Mouse (Mus musculus) thymus, adult 2 months (tissue): Measurements from ENCODE around the gene Larp6. TPM values are rescaled to one million over a fixed set of nuclear protein-coding genes. Genes with fewer than 3 reads are reported as not detected.

Experiments used
- DNase-seq: peaks from one replicate; pipeline ENCODE4 v3.0.0; 2021
- H3K27ac ChIP-seq: fragments of 200-500 bp; 2 replicates; pipeline ENCODE4 v1.5.1; 2012; ENCODE audit warnings: low read length, control low read depth; ENCODE audit not compliant: control insufficient read depth, insufficient read depth
- H3K27me3 ChIP-seq: fragments of 200-500 bp; 2 replicates; pipeline ENCODE4 v1.6.1; 2012; ENCODE audit warnings: mild to moderate bottlenecking, low read length, moderate library complexity, mixed read lengths; ENCODE audit not compliant: control insufficient read depth, insufficient read depth
- H3K36me3 ChIP-seq: fragments of 200-500 bp; 2 replicates; pipeline ENCODE4 v1.6.1; 2012; ENCODE audit warnings: mild to moderate bottlenecking, low read length, moderate library complexity; ENCODE audit not compliant: control insufficient read depth, insufficient read depth
- H3K4me1 ChIP-seq: fragments of 200-500 bp; replicated peaks from 2 replicates; pipeline ENCODE4 v1.6.1; 2012; ENCODE audit warnings: low read length; ENCODE audit not compliant: control insufficient read depth, insufficient read depth
- H3K4me3 ChIP-seq: fragments of 200-500 bp; 2 replicates; pipeline ENCODE4 v1.5.1; 2012; ENCODE audit warnings: mild to moderate bottlenecking, low read length, control low read depth, moderate library complexity; ENCODE audit not compliant: control insufficient read depth, insufficient read depth
- CTCF ChIP-seq: fragments of 200-500 bp; IDR thresholded peaks from 2 replicates; pipeline ENCODE4 v1.5.1; 2012; ENCODE audit warnings: mild to moderate bottlenecking, control low read depth, low read length, moderate library complexity, borderline replicate concordance; ENCODE audit not compliant: control insufficient read depth, poor library complexity, insufficient read depth; ENCODE audit errors: extremely low read depth
- POLR2A ChIP-seq: fragments of 200-500 bp; IDR thresholded peaks from 2 replicates; pipeline ENCODE4 v1.6.1; 2012; ENCODE audit warnings: mild to moderate bottlenecking, low read length, control low read depth, moderate library complexity; ENCODE audit not compliant: control insufficient read depth, poor library complexity, insufficient read depth; ENCODE audit errors: extremely low read depth
- WGBS: fragments of 180-500 bp; shearing (Covaris S2); methylation state at CpG from one replicate; pipeline ENCODE4 v1.1.7; 2018; 5-methylcytosine and 5-hydroxymethylcytosine counted together
- polyA plus RNA-seq: library from polyadenylated mRNA; depleted of rRNA; stranded (reverse); fragments of >200 nt; gene quantifications from 2 replicates; pipeline ENCODE4 v1.2.3, GENCODE M21; 2012

Gene Larp6
- polyA plus RNA-seq, 1 experiment = 1.4 TPM

- WGBS = 94% methylated on average over 6 of the region's 6 CpGs
Observed at GRCm38 (mm10) chr9:60714191-60714590, 1.4 kb downstream of the Larp6 start.

GRCm38 (mm10) chr9:60715271-60715670 lies 2.5 kb downstream of the Larp6 start:
- WGBS = 99% methylated on average over 4 of the region's 4 CpGs
- Histone ChIP-seq H3K4me1 (peaks cover 3% of the 10 kb centered on the region), H3K27me3 (peaks cover 9% of the 10 kb centered on the region; the same call in 1 of the 2 replicates), H3K4me3 (no peak overlapping the region), H3K27ac (no peak overlapping the region), H3K36me3 (no peaks in the 10 kb centered on the region)
- TF ChIP-seq POLR2A (no peak), CTCF (no peak)
- no peak for DNase-seq

More at GRCm38 (mm10) chr9:60714191-60714590, 1.4 kb downstream of the Larp6 start:
- Histone ChIP-seq H3K27me3 (peaks cover 9% of the 10 kb centered on the region; the same call in 1 of the 2 replicates), H3K4me3 (no peak overlapping the region), H3K4me1 (peaks cover 3% of the 10 kb centered on the region), H3K27ac (no peak overlapping the region), H3K36me3 (no peaks in the 10 kb centered on the region)
- DNase-seq = no peak
- no peak for TF ChIP-seq POLR2A
- no peak for TF ChIP-seq CTCF

- DNase-seq = no peak
- no peak overlapping the region for H3K4me3 ChIP-seq
- H3K36me3 ChIP-seq = no peaks in the 10 kb centered on the region
- H3K27me3 ChIP-seq = peaks cover 9% of the 10 kb centered on the region; the same call in 1 of the 2 replicates
- no peak overlapping the region for H3K27ac ChIP-seq
- no peak for TF ChIP-seq CTCF
- TF ChIP-seq POLR2A = no peak
- 63% methylated on average over 5 of the region's 5 CpGs for WGBS
- peaks cover 3% of the 10 kb centered on the region for H3K4me1 ChIP-seq
Observed at GRCm38 (mm10) chr9:60715828-60716227, 3.0 kb downstream of the Larp6 start.

DNA sequence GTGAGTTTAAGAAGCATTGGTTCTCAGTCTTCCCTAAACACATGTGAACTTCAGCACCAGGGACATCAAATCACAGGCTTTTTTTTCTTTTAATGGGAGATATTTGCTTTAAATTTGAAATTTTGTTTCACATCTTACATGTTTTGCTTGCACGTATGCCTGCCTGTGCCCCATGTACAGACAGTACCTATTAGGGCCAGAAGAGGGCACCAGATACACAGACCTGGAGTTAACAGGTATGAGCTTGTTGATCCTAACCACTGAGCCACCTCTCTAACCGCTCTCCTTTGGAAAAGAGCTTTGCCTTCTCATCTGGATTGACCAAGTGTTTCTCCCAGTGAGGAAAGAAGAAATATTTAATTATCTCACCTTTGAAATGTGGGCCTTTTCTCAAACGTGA lies 5.5 kb downstream of the Larp6 start:
- WGBS = 52% methylated on average over 3 of the region's 3 CpGs
- Histone ChIP-seq H3K27me3 (peaks cover 1% of the 10 kb centered on the region; the same call in 1 of the 2 replicates), H3K27ac (no peak overlapping the region), H3K36me3 (no peaks in the 10 kb centered on the region), H3K4me3 (no peak overlapping the region), H3K4me1 (no peaks in the 10 kb centered on the region)
- peak; percentile 54 for DNase-seq
- TF ChIP-seq CTCF (no peak), POLR2A (no peak)

DNA sequence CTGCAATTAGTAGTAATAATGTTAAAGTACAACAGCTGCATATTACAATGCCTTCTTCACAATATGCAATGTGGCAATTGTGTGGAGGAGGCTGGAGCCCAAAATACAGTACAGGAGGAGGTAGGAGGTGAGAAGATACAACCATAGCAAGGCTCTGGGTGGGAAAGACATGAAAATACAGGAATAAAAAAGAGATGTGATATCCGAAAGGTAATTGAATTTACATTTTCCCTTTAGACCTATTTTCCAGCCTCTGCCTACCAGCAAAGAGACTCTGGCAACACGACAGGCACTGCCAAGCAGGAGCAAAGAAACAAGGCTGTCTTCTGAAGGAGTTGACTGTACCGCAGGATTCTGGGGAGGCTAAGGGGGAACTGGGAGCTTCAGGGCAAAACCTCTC lies 6.9 kb downstream of the Larp6 start:
- 94% methylated on average over 3 of the region's 3 CpGs for WGBS
- no peak for TF ChIP-seq POLR2A
- TF ChIP-seq CTCF = no peak

DNA sequence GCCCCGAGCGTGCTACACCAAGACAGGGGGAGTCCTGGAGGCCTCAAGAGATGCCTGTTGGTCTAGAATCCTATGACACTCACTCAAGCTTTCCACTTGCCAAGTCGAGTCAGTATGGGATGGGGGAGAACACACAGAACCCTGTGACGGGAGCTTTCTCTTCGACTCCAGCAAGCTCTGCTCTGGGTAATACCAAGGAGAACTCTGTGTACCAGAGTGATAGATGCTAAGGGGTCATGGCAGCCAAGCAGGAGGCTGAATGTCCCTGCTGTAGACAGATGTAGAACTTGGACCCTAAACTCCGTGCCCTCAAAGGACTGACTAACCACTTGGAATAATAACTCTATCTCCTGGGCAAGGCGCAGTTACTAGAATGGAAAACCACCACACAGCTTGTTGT lies 12.2 kb downstream of the Larp6 start:
- Histone ChIP-seq H3K27ac (no peak overlapping the region), H3K36me3 (no peaks in the 10 kb centered on the region), H3K4me1 (no peaks in the 10 kb centered on the region), H3K27me3 (no peaks in the 10 kb centered on the region), H3K4me3 (no peak overlapping the region)
- WGBS = 96% methylated on average over 7 of the region's 7 CpGs
- DNase-seq = no peak
- TF ChIP-seq CTCF (no peak), POLR2A (no peak)

More for the DNA sequence above, 6.9 kb downstream of the Larp6 start:
- H3K27me3 ChIP-seq = no peaks in the 10 kb centered on the region
- DNase-seq = no peak
- no peak overlapping the region for H3K4me3 ChIP-seq
- no peaks in the 10 kb centered on the region for H3K36me3 ChIP-seq
- H3K4me1 ChIP-seq = no peaks in the 10 kb centered on the region
- no peak overlapping the region for H3K27ac ChIP-seq

DNA sequence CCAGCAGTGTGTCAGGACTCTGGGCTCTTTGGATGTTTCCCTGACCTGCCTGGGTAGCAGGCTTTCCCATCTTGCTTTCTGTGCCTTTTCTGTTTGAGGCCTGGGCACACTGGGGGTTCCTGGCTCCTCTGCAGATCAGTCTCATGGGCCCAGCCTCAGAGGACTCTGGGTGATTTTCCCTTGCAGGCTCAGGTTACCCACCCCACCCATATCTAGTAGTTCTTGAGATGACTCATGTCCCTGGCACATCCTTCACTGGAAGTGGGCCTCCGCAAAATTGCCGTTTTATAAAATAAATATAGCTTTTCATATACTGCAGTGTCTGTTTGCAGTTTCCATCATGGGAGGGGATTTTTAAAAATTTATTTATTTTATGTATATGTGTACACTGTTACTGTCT lies 21.5 kb downstream of the Larp6 start:
- 92% methylated on average over 2 of the region's 2 CpGs for WGBS
- Histone ChIP-seq H3K27me3 (no peaks in the 10 kb centered on the region), H3K4me3 (no peak overlapping the region), H3K4me1 (no peaks in the 10 kb centered on the region), H3K36me3 (no peaks in the 10 kb centered on the region), H3K27ac (no peak overlapping the region)
- no peak for DNase-seq
- TF ChIP-seq POLR2A (no peak), CTCF (no peak)
